Mouse (Mus musculus): ENCODE measurements at regions not wholly inside any gene's neighbourhood (a gene's known extent, or its start where the extent isn't known, plus 50 kb on each side); places are given as distances from the start of the nearest gene placed in this dataset.

DNA sequence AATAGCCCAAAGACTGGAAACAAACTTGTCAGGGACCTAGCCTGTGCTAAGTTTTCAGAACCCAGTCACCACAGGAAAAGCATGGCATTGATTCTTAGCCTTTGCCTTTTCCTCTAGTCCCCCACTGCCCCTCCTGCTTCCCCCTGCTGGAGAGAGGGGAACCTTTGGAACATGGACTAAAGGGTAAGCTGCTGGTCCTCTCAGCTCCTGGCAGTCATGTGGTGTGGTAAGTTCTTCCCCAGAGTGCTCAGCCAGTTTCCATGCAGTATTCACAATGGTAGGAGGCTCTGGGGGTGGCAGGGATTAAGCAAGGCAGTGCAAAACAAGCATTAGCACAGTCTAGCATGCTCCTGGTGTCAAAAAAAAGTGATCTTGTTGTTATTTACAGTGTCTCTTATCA lies 470.3 kb downstream of the Bnc2 start:
- Histone ChIP-seq H3K9ac (no peak overlapping the region), H3K36me3 (no peaks in the 10 kb centered on the region), H3K9me3 (replicated peaks) (no peaks in the 10 kb centered on the region), H3K4me3 (replicated peaks) (no peak overlapping the region), H3K4me1 (0 out of 2 replicates have a peak, but pooled peaks cover 4% of the 10 kb centered on the region), H3K27ac (replicated peaks) (no peak overlapping the region), H3K27me3 (no peaks in the 10 kb centered on the region), H3K4me2 (replicated peaks) (no peak overlapping the region)
- no peak for ATAC-seq (ENCODE audit: insufficient number of reproducible peaks, low FRiP score, low TSS enrichment, low read depth)

GRCm38 (mm10) chr4:84208175-84208574 lies 466.9 kb downstream of the Bnc2 start:
- peaks cover 6% of the 10 kb centered on the region; the same call in 1 of the 2 replicates for H3K4me1 ChIP-seq
- H3K27ac ChIP-seq (replicated peaks): no peak overlapping the region
- no peak for ATAC-seq (ENCODE audit: insufficient number of reproducible peaks, low FRiP score, low TSS enrichment, low read depth)
- H3K27me3 ChIP-seq: no peaks in the 10 kb centered on the region
- no peak overlapping the region for H3K4me2 ChIP-seq (replicated peaks)
- no peak overlapping the region for H3K9ac ChIP-seq
- H3K9me3 ChIP-seq (replicated peaks): no peaks in the 10 kb centered on the region
- WGBS: 70% methylated on average over 1 of the region's 1 CpGs
- no peak overlapping the region for H3K4me3 ChIP-seq (replicated peaks)
- no peaks in the 10 kb centered on the region for H3K36me3 ChIP-seq

DNA sequence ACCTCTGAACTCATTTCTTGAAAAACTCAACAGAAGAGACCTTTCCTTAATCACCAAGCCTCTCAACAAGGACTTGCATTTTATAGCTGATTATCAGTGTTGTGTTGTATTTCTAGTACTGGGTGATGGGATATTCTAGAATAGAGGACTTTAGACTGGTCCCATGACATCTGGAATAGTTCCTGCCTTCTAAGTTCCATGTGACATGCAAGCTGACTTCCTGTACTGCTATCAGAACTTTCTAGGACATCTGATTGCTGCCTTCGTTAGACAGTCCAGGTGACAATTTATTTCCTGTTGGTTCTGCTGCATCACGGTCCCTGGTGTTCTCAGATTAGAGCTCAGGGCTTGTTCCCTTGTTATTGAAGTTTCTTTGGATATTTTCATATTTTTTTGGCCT lies 465.5 kb downstream of the Bnc2 start:
- no peaks in the 10 kb centered on the region for H3K27me3 ChIP-seq
- peaks cover 6% of the 10 kb centered on the region; the same call in 1 of the 2 replicates for H3K4me1 ChIP-seq
- no peaks in the 10 kb centered on the region for H3K9me3 ChIP-seq (replicated peaks)
- H3K4me2 ChIP-seq (replicated peaks): no peak overlapping the region
- 85% methylated on average over 2 of the region's 2 CpGs for WGBS
- no peak overlapping the region for H3K9ac ChIP-seq
- no peak for ATAC-seq (ENCODE audit: insufficient number of reproducible peaks, low FRiP score, low TSS enrichment, low read depth)
- H3K4me3 ChIP-seq (replicated peaks): no peak overlapping the region
- no peak overlapping the region for H3K27ac ChIP-seq (replicated peaks)
- H3K36me3 ChIP-seq: no peaks in the 10 kb centered on the region

GRCm38 (mm10) chr4:84211311-84211875 lies 463.7 kb downstream of the Bnc2 start:
- Histone ChIP-seq H3K4me3 (replicated peaks) (no peak overlapping the region), H3K36me3 (no peaks in the 10 kb centered on the region), H3K27me3 (no peaks in the 10 kb centered on the region), H3K27ac (replicated peaks) (no peak overlapping the region), H3K4me2 (replicated peaks) (no peak overlapping the region), H3K9ac (no peak overlapping the region), H3K4me1 (peaks cover 6% of the 10 kb centered on the region; the same call in 1 of the 2 replicates), H3K9me3 (replicated peaks) (no peaks in the 10 kb centered on the region)
- ATAC-seq (ENCODE audit: insufficient number of reproducible peaks, low FRiP score, low TSS enrichment, low read depth): no peak
- WGBS: 29% methylated on average over 11 of the region's 11 CpGs

DNA sequence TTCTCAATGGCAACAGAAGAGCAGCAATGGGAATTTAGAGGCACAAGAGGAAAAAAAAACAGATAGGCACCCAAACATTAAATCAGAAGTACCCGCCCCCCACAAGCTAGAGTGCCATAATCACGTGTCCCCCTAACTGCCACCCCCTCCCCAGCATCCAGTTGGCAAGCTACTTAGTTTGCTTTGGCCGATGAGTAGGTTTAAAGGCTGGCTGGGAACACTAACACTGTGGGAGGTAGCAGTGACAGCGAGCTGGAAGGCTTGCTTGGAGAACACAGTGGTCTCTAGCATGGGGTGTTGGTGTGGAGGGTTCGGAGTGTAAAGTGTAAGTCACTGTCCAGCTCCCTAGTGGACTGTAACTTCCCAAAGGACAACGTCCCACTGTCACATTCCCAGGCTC lies 463.1 kb downstream of the Bnc2 start:
- ATAC-seq (ENCODE audit: insufficient number of reproducible peaks, low FRiP score, low TSS enrichment, low read depth): no peak
- WGBS: 64% methylated on average over 6 of the region's 6 CpGs
- Histone ChIP-seq H3K27ac (replicated peaks) (no peak overlapping the region), H3K4me3 (replicated peaks) (no peak overlapping the region), H3K9ac (no peak overlapping the region), H3K36me3 (no peaks in the 10 kb centered on the region), H3K4me1 (peaks cover 6% of the 10 kb centered on the region; the same call in 1 of the 2 replicates), H3K27me3 (no peaks in the 10 kb centered on the region), H3K9me3 (replicated peaks) (no peaks in the 10 kb centered on the region), H3K4me2 (replicated peaks) (no peak overlapping the region)

DNA sequence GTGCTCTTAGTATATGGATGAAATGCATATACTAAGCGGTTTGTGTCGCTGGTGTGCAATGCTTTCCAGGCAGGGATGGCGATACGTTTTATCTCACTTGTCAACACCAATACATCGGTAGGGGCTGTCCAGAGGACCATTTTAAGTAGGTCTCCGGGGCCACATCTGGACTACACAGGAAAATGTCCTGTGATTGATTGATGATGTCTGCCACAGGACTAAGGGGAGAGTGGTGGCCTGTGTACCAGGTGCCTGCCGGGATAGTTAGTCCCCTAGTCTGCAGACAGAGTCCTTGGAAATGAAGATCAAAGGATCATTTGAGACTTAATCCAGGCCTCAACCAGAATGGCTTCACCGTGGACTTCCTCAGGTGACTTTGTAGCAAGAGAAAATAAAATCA lies 460.6 kb downstream of the Bnc2 start:
- no peak overlapping the region for H3K27ac ChIP-seq (replicated peaks)
- WGBS: 62% methylated on average over 8 of the region's 8 CpGs

DNA sequence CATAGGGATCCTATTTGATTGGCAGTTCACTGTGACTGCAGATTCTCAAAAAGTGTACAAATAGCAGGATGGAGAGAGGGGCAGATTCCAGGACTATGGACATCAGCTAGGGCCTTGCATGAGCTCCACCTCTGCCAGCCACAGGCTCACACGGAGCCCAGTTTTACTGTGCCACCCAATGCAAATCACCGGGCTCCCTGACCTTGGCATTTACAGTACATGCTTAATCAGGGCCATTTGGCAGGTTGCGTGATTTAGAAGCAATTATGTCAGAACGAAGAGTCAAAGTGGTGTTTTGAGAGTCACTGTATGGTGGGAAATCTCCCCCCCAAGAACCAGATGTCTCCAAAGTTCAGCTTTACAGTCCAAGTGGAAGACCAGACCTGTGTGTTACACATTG lies 456.1 kb downstream of the Bnc2 start:
- no peak for ATAC-seq (ENCODE audit: insufficient number of reproducible peaks, low FRiP score, low TSS enrichment, low read depth)
- WGBS: 83% methylated on average over 4 of the region's 4 CpGs
- Histone ChIP-seq H3K4me1 (no peaks in the 10 kb centered on the region), H3K36me3 (no peaks in the 10 kb centered on the region), H3K4me2 (replicated peaks) (no peak overlapping the region), H3K4me3 (replicated peaks) (no peak overlapping the region), H3K9ac (no peak overlapping the region), H3K9me3 (replicated peaks) (no peaks in the 10 kb centered on the region), H3K27ac (replicated peaks) (no peak overlapping the region), H3K27me3 (no peaks in the 10 kb centered on the region)

More for the DNA sequence above, 460.6 kb downstream of the Bnc2 start:
- Histone ChIP-seq H3K9me3 (replicated peaks) (no peaks in the 10 kb centered on the region), H3K4me2 (replicated peaks) (no peak overlapping the region), H3K27me3 (no peaks in the 10 kb centered on the region), H3K4me1 (peaks cover 6% of the 10 kb centered on the region; the same call in 1 of the 2 replicates), H3K4me3 (replicated peaks) (no peak overlapping the region), H3K9ac (no peak overlapping the region), H3K36me3 (no peaks in the 10 kb centered on the region)
- no peak for ATAC-seq (ENCODE audit: insufficient number of reproducible peaks, low FRiP score, low TSS enrichment, low read depth)

GRCm38 (mm10) chr4:84222057-84222717 lies 452.9 kb downstream of the Bnc2 start:
- Histone ChIP-seq H3K36me3 (no peaks in the 10 kb centered on the region), H3K27me3 (no peaks in the 10 kb centered on the region), H3K27ac (replicated peaks) (no peak overlapping the region), H3K4me3 (replicated peaks) (no peak overlapping the region), H3K9ac (no peak overlapping the region), H3K9me3 (replicated peaks) (no peaks in the 10 kb centered on the region), H3K4me2 (replicated peaks) (no peak overlapping the region), H3K4me1 (no peaks in the 10 kb centered on the region)
- no peak for ATAC-seq (ENCODE audit: insufficient number of reproducible peaks, low FRiP score, low TSS enrichment, low read depth)
- WGBS: 76% methylated on average over 4 of the region's 4 CpGs

DNA sequence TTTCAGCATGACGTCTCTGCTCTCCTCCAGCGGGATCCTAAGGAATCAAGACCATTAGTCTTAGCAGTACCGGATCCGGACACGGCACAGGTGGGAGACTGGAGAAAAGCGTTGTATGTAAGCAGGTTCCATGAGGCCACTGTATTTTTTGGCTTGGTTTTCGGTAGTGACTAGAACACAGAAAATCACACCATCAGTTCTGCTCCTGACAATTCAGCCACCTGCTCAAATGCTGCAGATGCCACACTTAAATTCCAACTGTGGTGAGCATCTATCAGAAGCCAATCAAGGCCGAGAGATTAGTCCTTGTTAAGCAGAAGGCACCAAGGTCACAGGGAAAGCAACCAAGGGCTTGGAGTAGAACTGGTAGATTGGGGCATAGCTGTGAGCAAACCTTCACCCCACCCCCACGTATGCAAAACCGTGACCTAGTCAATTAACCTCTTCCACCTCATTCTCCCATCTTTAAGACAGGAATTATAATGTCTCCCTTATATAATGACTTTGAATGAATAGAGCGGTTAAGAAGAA lies 452.2 kb downstream of the Bnc2 start:
- WGBS: 86% methylated on average over 11 of the region's 11 CpGs
- H3K4me2 ChIP-seq (replicated peaks): no peak overlapping the region
- H3K27ac ChIP-seq (replicated peaks): no peak overlapping the region
- H3K9ac ChIP-seq: no peak overlapping the region
- ATAC-seq (ENCODE audit: insufficient number of reproducible peaks, low FRiP score, low TSS enrichment, low read depth): no peak
- H3K36me3 ChIP-seq: no peaks in the 10 kb centered on the region
- H3K4me1 ChIP-seq: no peaks in the 10 kb centered on the region
- no peak overlapping the region for H3K4me3 ChIP-seq (replicated peaks)
- no peaks in the 10 kb centered on the region for H3K27me3 ChIP-seq
- H3K9me3 ChIP-seq (replicated peaks): no peaks in the 10 kb centered on the region

- H3K9me3 ChIP-seq (replicated peaks): no peaks in the 10 kb centered on the region
- H3K36me3 ChIP-seq: no peaks in the 10 kb centered on the region
- no peak overlapping the region for H3K27ac ChIP-seq (replicated peaks)
- no peak overlapping the region for H3K4me3 ChIP-seq (replicated peaks)
- H3K27me3 ChIP-seq: no peaks in the 10 kb centered on the region
- no peak overlapping the region for H3K9ac ChIP-seq
- H3K4me1 ChIP-seq: no peaks in the 10 kb centered on the region
- ATAC-seq (ENCODE audit: insufficient number of reproducible peaks, low FRiP score, low TSS enrichment, low read depth): no peak
- no peak overlapping the region for H3K4me2 ChIP-seq (replicated peaks)
- WGBS: 54% methylated on average over 6 of the region's 6 CpGs
Observed at GRCm38 (mm10) chr4:84224556-84224955, 450.5 kb downstream of the Bnc2 start.

Data from embryonic facial prominence, embryonic 15.5 days (tissue).